Comparison of ENCODE assay signal across 8 mouse cellular contexts in the genomic region with DNA sequence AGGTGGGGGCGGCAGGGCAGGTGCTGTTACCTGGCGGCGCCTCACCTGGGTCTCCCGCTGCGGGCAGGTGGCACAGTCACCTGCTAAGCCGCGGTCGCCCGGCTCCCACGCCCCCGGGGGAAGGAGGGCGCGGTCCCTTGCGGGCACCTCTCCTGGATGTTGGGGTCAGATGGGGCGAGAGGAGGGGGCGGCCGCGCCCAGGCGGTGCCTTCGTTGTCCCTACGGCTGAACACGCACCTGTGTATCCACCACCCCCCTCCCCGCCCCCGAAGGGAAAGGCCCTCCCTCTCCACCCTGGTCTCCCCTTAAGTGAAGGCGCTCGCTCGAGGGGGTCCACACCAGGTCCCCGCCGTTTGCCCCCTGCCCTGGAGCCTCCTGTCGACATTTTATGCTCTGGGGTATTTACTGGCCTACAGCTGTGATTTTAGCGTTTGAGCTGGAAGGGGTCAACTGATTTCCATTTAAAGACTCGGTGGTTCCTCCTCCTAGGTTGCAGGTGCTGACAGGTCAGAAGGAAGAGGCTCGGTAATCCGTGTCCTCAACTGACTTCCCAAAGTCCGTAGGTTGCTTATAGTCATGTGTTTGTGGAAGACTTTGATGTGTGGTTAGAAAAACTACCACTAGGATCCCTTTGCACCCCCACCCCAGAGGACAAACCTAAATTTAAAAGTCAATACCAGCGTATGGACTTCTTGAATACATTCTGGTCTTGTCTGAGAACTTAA. TPM values are rescaled to one million over a fixed set of nuclear protein-coding genes. Genes with fewer than 3 reads are reported as not detected.
DNase-seq lines count a peak whose midpoint lies in the region; ATAC-seq and TF ChIP-seq lines count a peak whose summit lies in the region.

No protein-coding gene starts in this region.

- no peak for TF ChIP-seq CTCF in CH12.LX (conservative IDR thresholded peaks at IDR 0.05 in 1 of 2, IDR thresholded peaks at IDR 0.05 in 1 of 2; ENCODE audit: low read depth in 2 of 2, low read length in 2 of 2)
- peak; percentile 23; the same call in 1 of the 2 replicates for TF ChIP-seq CTCF in intestine, postnatal 0 days (IDR thresholded peaks at IDR 0.05; ENCODE audit: low read depth)

- in situ Hi-C loops in CH12.LX (cut with MboI; ENCODE audit: low pct_ligation_motif_present, low pct_unique_long_range_greater_than_20kb, low sequenced_read_pairs) = no loop called here

- TF ChIP-seq EP300 in CH12.LX (IDR thresholded peaks at IDR 0.05; ENCODE audit: low read length) = no peak

- 0 out of 2 replicates have a peak, but pooled peaks have one; percentile 23 for ATAC-seq in heart, embryonic 13.5 days (ENCODE audit: extremely low read depth, insufficient number of reproducible peaks, low FRiP score, low TSS enrichment)
- ATAC-seq in intestine, postnatal 0 days = peak; percentile 39
- peak; percentile 64 for ATAC-seq in midbrain, embryonic 12.5 days (ENCODE audit: low FRiP score, low read depth)

- WGBS in heart, embryonic 13.5 days = 4% methylated on average over 33 of the region's 36 CpGs
- WGBS in embryonic facial prominence, embryonic 10.5 days = 3% methylated on average over 36 of the region's 36 CpGs
- 6% methylated on average over 20 of the region's 36 CpGs for WGBS in intestine, postnatal 0 days
- WGBS in midbrain, embryonic 12.5 days = 5% methylated on average over 24 of the region's 36 CpGs

- no peaks in the 10 kb centered on the region for H3K79me2 ChIP-seq in CH12.LX (replicated peaks; ENCODE audit: control insufficient read depth, extremely low read depth, insufficient read depth, poor library complexity, severe bottlenecking)

- peak overlapping the region; percentile 91 for H3K4me3 ChIP-seq in heart, embryonic 13.5 days
- H3K4me3 ChIP-seq in CH12.LX (replicated peaks in 1 of 3; ENCODE audit: low read depth in 2 of 3, low read length in 2 of 3, poor library complexity in 1 of 3) = peak overlapping the region in 2 of 3 experiments; percentile 64 to 68
- peak overlapping the region; percentile 89 for H3K4me3 ChIP-seq in embryonic facial prominence, embryonic 10.5 days
- H3K4me3 ChIP-seq in intestine, postnatal 0 days (ENCODE audit: low read depth, low read length) = peak overlapping the region; percentile 84
- peak overlapping the region; percentile 87 for H3K4me3 ChIP-seq in midbrain, embryonic 12.5 days

- dilution Hi-C loops in CH12.LX (cut with MboI; ENCODE audit: extremely low pct_ligation_motif_present, extremely low pct_unique_long_range_greater_than_20kb, low sequenced_read_pairs) = no loop called here

- no peaks in the 10 kb centered on the region for H3K27me3 ChIP-seq in heart, embryonic 13.5 days (replicated peaks)
- H3K27me3 ChIP-seq in CH12.LX (replicated peaks) = peaks cover 20% of the 10 kb centered on the region
- H3K27me3 ChIP-seq in embryonic facial prominence, embryonic 10.5 days (replicated peaks; ENCODE audit: low read depth, poor library complexity, severe bottlenecking) = peaks cover 15% of the 10 kb centered on the region; the same call in 1 of the 2 replicates
- H3K27me3 ChIP-seq in intestine, postnatal 0 days (replicated peaks; ENCODE audit: control insufficient read depth, insufficient read depth, low read length) = no peaks in the 10 kb centered on the region
- peaks cover 12% of the 10 kb centered on the region for H3K27me3 ChIP-seq in midbrain, embryonic 12.5 days

- no peak for DNase-seq in heart, postnatal 14 days
- DNase-seq in CH12.LX (ENCODE audit: extremely low read depth) = no peak
- no peak for DNase-seq in embryonic facial prominence, embryonic 10.5 days (ENCODE audit: low spot score)
- no peak for DNase-seq in layer of hippocampus, postnatal 14 days (ENCODE audit: low spot score in 2 of 2)
- DNase-seq in gastrocnemius, adult 8-10 months (ENCODE audit: low spot score in 2 of 2) = no peak

- H3K9me3 ChIP-seq in heart, embryonic 13.5 days = no peaks in the 10 kb centered on the region
- H3K9me3 ChIP-seq in CH12.LX (replicated peaks; ENCODE audit: low read length) = peaks cover 3% of the 10 kb centered on the region
- no peaks in the 10 kb centered on the region for H3K9me3 ChIP-seq in embryonic facial prominence, embryonic 10.5 days
- H3K9me3 ChIP-seq in intestine, postnatal 0 days (ENCODE audit: control insufficient read depth) = no peaks in the 10 kb centered on the region
- peaks cover 7% of the 10 kb centered on the region; the same call in 1 of the 2 replicates for H3K9me3 ChIP-seq in midbrain, embryonic 12.5 days

- peak overlapping the region; percentile 97 for H3K9ac ChIP-seq in heart, embryonic 13.5 days
- peak overlapping the region; percentile 55 for H3K9ac ChIP-seq in CH12.LX (ENCODE audit: insufficient read depth, low read depth)
- H3K9ac ChIP-seq in intestine, postnatal 0 days (ENCODE audit: low read depth, low read length) = peak overlapping the region; percentile 91
- H3K9ac ChIP-seq in midbrain, embryonic 12.5 days (replicated peaks) = peak overlapping the region; percentile 85

- 0 out of 2 replicates have a peak, but pooled peaks cover 5% of the 10 kb centered on the region for H3K36me3 ChIP-seq in heart, embryonic 13.5 days
- H3K36me3 ChIP-seq in CH12.LX (replicated peaks in 1 of 2; ENCODE audit: control insufficient read depth in 1 of 2, insufficient read depth in 1 of 2, low read length in 1 of 2) = peaks cover 0 to 2% of the 10 kb centered on the region in 2 experiments
- H3K36me3 ChIP-seq in embryonic facial prominence, embryonic 10.5 days (replicated peaks) = peaks cover 6% of the 10 kb centered on the region; the same call in 1 of the 2 replicates
- H3K36me3 ChIP-seq in intestine, postnatal 0 days (ENCODE audit: control insufficient read depth, insufficient read depth) = no peaks in the 10 kb centered on the region
- H3K36me3 ChIP-seq in midbrain, embryonic 12.5 days = 0 out of 2 replicates have a peak, but pooled peaks cover 7% of the 10 kb centered on the region

- TF ChIP-seq RAD21 in CH12.LX (IDR thresholded peaks at IDR 0.05; ENCODE audit: low read depth, low read length) = no peak

- no peak for TF ChIP-seq POLR2A in CH12.LX (IDR thresholded peaks at IDR 0.05; ENCODE audit: low read depth, low read length)

- intact Hi-C loops in heart, postnatal 14 days (cut with DNase I) = no loop called here

- peak overlapping the region; percentile 58 for H3K27ac ChIP-seq in heart, embryonic 13.5 days (replicated peaks)
- no peak overlapping the region for H3K27ac ChIP-seq in CH12.LX (ENCODE audit: insufficient read depth, low read depth)
- peak overlapping the region; percentile 96 for H3K27ac ChIP-seq in embryonic facial prominence, embryonic 10.5 days (replicated peaks)
- peak overlapping the region; percentile 89 for H3K27ac ChIP-seq in intestine, postnatal 0 days (ENCODE audit: low read depth, low read length)
- H3K27ac ChIP-seq in midbrain, embryonic 12.5 days (replicated peaks) = 0 out of 2 replicates have a peak overlapping the region, but pooled peaks have one; percentile 39

- peaks cover 21% of the 10 kb centered on the region for H3K4me1 ChIP-seq in heart, embryonic 13.5 days
- H3K4me1 ChIP-seq in CH12.LX (ENCODE audit: control insufficient read depth in 1 of 2, insufficient read depth in 2 of 2) = peaks cover 0 to 8% of the 10 kb centered on the region in 2 experiments; a peak in 3 of 4 replicates
- peaks cover 18% of the 10 kb centered on the region for H3K4me1 ChIP-seq in embryonic facial prominence, embryonic 10.5 days
- H3K4me1 ChIP-seq in intestine, postnatal 0 days (replicated peaks; ENCODE audit: control insufficient read depth, insufficient read depth, low read length) = peaks cover 7% of the 10 kb centered on the region; the same call in 1 of the 2 replicates
- H3K4me1 ChIP-seq in midbrain, embryonic 12.5 days = peaks cover 11% of the 10 kb centered on the region; the same call in 1 of the 2 replicates

- H3K4me2 ChIP-seq in heart, embryonic 13.5 days = peak overlapping the region; percentile 98
- peak overlapping the region; percentile 93 for H3K4me2 ChIP-seq in CH12.LX (ENCODE audit: insufficient read depth, low read depth, poor library complexity, severe bottlenecking)
- peak overlapping the region; percentile 92 for H3K4me2 ChIP-seq in intestine, postnatal 0 days (replicated peaks; ENCODE audit: low read depth)
- peak overlapping the region; percentile 82 for H3K4me2 ChIP-seq in midbrain, embryonic 12.5 days (replicated peaks)

TF ChIP-seq in CH12.LX, 34 proteins besides CTCF, POLR2A, EP300 and RAD21:
- TF ChIP-seq UBTF (IDR thresholded peaks at IDR 0.05; ENCODE audit: low read depth, low read length) (no peak), SIN3A (IDR thresholded peaks at IDR 0.05; ENCODE audit: low read length) (no peak)
TF ChIP-seq in CH12.LX: peak in this region for 0.

RNA-seq across cellular contexts. Expression of a gene that starts 0.5 kb away (rescaled TPM):
- polyA plus RNA-seq in heart, embryonic 13.5 days (2015; fragmentation: Nextera tagmentation; extraction: Ambion mirVana) = 3.7 and 3.8 TPM in 2 replicates
- total RNA-seq in heart, postnatal 14 days (2021) = 10 to 100 TPM in 1 of 2 experiments, 1 to 10 TPM in 1; 8.8 to 10.6 TPM
- 0.13 and 0.21 TPM in 2 replicates for total RNA-seq in CH12.LX (2012; rRNA removed)
- total RNA-seq in CH12.LX (2014; rRNA removed) = 0.38 and 0.40 TPM in 2 replicates
- 0.37 and 0.40 TPM in 2 replicates for polyA plus RNA-seq in CH12.LX (2012; ENCODE audit: insufficient read length, low read depth)
- polyA plus RNA-seq in embryonic facial prominence, embryonic 10.5 days (2016; fragmentation: Nextera tagmentation; extraction: Ambion mirVana) = 6.1 and 6.4 TPM in 2 replicates
- 12.2 and 12.6 TPM in 2 replicates for polyA plus RNA-seq in intestine, postnatal 0 days (2015; fragmentation: Nextera tagmentation; extraction: Ambion mirVana)
- 11.5 and 12.4 TPM in 2 replicates for polyA plus RNA-seq in midbrain, embryonic 12.5 days (2016; fragmentation: Nextera tagmentation; extraction: Ambion mirVana)
- 10 to 100 TPM; 80.1 to 81.4 TPM for total RNA-seq in layer of hippocampus, postnatal 14 days (2021)
- 1 to 10 TPM in 2 of 4 experiments, under 1 TPM in 2; 0.91 to 1.7 (median 1.3) TPM for total RNA-seq in gastrocnemius, adult 8-10 months (2022)
